Mouse (Mus musculus): ENCODE results near the gene 9130023H24Rik.

Gene 9130023H24Rik

DNA sequence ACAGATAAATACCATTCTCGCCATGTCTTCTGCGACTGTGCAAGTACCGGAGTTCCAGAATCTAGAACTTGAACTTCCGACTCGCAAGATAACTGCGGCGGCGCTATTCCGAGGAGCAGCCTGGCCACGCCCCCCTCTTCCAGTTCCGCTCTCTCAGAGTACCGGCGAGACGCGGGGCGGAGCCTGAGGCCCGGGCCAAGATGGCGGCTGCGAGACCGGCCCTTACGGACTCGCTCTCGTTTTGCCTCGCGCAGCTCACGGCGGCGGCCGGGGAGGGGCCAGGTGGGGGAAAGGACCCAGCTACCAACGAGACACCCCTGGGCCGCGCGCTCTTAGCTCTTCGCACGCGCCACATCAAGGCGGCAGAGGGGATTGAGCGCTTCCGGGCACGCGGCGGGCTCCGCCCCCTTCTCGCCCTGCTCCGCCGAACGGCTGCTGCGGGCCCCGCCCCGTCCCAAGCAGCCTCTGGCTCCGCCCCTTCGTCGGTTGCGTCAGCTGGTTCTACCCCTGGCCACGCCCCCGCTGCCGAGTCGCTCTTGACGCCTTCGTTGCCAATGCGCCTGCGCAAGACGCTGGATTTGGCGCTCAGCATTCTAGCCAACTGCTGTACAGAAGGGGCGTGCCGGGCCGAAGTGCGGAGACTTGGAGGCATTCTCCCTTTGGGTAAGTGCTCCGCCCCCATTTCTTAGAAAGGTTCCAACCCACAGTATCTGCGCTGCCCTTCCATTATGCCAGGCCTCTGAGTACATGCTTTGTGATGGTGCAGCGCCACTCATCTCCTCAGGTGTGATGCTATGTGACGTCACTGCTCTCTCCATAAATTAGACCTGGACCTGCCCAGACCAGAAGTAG lies at the start of gene 9130023H24Rik:
TSS of gene 9130023H24Rik (minus strand) at position 105 of the 852 bp plus-strand sequence.
- DNase-seq = peak; percentile 99

DNA sequence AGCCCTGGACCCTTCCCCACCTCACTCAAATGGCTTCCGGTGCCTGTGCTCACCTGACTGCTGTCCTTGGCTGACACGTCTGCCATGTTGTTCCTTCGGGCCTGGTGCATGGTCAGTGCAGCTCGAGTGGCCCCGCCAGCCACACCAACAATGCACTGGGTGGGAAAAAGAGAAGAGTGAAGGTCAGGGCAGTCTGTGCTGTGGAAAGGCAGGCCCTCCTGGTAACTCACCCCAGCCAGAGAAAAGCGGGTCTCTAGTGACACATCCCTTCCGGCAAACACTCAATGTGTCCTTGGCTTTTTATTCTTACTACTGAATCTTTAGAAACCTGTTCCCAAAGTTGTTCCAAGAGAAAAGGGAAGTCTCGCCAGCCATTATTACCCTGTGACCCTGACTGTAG lies 47.2 kb upstream of the 9130023H24Rik start:
- no peak for DNase-seq

DNA sequence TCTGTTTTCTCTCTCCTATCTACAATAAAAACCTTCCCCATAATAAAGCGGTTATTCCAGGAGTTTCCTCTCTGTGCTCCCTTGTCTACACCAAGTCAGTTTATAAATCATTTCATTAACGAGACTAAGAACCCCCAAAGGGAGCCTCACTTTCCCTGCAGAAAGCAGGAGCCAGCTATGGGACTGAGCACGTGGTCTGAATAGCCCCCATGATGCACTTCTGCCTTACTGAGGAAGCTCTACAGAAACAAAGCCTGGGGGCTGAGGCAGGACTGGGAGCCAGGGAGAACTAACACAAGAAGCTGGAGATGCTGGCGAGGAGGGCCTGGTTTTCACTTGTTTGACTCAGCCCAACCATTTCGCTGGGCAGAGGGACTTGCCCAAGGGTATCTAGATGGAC lies 46.2 kb upstream of the 9130023H24Rik start:
- no peak for DNase-seq

DNA sequence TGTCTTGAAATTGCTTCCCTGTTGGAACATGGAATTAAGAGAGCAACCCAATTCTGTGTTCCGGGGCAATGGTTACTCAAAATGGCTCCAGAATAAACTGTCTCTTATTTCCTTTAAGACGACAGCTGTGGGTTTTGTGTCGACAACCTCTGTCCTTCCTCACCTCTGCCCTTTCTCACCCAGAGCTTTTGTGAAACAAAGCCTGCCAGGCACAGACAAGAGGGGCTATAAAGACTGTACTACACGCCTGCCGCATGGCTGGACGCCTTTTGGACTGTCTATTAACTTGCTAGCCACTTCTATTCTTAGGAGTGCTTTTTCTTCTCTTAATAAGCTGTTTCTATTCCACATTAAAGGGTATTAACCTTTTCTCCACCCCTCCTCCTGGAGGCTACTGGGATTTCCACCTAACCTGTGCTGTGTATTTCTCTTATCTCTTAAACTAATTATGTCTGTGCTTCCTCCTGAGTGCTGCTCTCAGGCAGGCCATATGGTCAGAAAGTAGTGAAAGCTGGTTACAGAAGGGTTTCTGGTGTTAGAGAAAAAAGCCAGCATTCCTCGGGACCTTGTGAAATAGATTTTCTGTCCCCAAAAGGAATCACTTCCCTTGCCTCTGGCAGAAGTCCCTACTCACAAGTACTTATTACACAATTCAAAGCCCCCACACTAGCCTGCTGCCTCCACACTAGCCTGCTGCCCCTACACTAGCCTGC lies 44.9 kb upstream of the 9130023H24Rik start:
- peak; percentile 30 for DNase-seq

DNA sequence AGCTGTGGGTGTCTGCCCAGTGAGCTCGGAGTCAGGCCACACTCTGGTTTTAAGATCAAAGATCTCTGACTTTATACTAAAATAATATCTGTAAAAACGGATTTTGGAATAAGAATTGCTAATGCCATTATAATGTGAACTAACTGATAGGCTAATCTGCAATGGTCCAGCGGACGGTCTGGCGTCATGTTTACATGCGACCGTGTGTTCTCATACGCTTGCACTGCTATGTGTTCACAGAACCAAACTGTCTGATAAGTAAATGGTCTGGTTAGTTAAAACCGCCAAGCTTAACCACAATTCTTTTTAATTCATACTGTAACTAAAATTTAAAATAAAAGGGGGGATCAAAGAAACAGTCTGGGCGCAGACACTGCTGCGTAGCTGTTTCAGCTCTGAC lies 43.9 kb upstream of the 9130023H24Rik start:
- no peak for DNase-seq

DNA sequence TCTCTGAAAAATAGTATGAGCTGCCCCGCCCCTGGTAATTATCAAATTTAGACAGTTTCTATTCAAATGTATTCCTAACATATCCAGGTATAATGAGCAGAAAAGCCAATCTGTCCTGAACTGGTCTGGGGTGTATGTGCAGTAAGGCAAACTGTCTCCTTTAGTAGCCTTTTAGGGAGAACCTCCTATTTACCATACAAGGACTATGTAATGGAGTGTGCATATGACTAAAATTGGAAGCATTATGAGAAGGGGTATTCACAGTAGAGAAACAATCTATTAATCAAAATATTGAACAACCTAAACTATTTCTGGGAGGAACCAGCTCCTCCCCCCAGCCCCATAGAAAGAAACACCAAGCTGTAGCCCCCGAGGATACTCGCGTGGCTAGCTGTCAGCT lies 41.9 kb upstream of the 9130023H24Rik start:
- no peak for DNase-seq

DNA sequence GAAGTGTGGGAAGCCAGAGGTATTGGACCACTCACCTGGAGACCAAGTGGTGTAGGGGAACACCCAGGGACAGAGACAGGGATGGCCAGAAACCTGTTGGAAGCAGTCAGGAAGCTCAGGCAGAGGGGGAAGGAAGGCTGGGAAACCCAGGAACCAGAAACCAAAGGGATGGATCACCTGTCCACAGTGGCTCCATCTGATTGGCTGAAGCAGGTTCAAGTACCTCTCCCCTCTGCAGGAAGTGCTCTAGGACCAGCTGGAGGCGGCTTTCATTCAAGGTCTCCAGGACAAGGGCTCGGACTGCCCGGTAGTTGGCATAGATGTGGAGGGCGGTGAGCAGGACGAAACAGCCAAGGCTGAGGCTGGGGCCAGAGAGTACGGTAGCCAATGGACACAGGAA lies 38.2 kb upstream of the 9130023H24Rik start:
- no peak for DNase-seq

DNA sequence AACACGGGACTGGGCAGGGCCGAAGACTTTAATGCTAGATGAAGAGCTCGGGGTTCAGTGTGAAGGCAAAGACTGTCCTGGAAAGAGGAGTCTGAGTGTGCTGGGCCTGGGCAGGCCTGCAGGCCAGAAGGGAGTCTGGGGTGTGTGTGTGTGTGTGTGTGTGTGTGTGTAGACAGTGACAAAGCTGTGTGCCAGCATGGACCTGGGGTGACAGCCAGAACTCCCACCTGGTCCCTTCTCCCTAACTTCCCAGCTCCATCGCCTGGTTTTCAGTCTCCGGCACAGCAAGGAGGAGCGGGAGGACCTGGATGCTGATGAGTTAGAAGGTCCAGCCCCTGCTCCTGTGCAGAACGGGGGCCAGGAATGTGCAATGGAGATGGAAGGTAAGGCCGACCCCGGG lies 33.7 kb upstream of the 9130023H24Rik start:
- no peak for DNase-seq

DNA sequence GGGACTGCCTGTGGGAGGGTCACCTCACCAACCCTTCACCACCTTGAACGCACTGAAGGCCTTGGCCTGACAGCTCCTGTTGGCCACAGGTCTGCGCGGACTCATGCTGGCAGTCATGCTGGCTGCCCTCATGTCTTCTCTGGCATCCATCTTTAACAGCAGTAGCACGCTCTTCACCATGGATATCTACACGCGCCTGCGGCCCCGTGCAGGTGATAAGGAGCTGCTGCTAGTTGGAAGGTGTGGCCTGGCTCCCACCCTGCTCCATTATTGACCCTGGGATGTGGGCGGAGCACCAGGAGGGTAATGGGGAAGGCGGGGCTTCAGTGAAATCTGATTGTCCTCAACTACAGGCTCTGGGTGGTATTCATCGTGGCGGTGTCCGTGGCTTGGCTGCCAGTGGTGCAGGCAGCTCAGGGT lies 32.6 kb upstream of the 9130023H24Rik start:
- no peak for DNase-seq

DNA sequence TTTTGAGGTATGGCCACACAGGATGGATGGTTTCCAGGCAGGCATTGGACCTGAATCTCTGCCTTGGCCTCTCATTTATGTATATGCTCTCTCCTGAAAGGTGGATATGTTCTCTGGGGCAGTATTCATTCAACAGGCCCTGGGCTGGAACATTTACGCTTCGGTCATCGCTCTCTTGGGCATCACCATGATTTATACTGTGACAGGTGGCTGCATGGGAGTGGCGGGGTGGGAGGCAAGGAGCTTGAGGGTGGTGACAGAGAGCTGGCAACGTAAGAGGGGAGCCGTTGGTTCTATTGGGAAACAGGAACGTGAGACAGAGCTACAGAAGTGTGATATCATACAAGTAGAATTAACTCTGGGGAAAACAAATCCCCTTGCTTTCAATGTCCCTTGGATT lies 30.0 kb upstream of the 9130023H24Rik start:
- no peak for DNase-seq

DNA sequence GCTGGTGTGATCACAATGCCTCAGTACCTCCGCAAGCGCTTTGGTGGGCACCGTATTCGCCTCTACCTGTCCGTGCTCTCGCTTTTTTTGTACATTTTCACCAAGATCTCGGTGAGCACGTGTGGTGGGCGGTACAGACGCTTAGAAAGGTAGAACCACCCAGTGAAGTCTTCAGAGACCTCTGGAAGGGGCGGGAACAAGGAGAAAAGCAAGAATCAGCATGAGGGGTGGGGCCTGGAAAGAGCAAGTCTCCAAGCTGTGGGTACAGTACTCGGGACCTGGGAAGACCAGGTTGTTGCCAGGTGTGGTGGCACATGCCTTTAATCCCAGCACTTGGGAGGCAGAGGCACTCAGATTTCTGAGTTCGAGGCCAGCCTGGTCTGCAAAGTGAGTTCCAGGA lies 29.6 kb upstream of the 9130023H24Rik start:
- no peak for DNase-seq

DNA sequence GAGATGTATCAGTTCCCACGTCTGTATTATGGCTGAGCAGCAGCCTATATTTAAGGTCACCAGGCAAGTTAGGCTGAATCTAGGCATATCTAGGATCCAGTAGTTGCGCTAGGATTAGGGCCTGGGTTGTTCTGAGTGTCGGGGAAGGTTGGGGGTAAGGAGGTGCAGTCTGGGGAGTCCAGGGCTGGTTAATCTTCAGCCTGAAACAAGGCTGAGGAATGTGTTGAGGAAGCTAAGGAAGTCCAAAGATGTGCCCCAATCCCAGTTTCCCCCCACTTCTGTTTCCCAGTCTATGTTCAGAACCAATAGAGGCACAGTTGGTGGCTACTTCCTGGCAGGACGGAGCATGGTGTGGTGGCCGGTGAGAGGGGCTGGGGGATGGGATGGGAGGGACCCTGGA lies 28.2 kb upstream of the 9130023H24Rik start:
- DNase-seq = no peak

DNA sequence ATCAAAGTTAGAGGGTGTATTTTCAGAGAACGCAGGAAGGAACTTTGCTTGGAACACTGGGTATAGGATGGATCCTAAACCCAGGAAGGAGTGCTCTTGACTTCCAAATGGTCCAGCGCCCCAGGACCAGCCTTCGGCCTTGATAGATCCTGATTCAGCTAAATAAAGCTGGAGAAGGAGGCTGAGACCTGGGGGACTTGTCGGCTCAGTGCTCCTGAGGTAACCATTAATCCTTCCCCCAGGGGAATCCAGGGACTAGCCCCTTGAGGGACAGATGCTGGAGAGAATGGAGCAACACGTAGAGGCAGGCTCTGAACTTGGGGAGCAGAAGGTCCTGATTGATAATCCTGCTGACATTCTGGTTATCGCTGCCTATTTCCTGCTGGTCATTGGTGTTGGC lies 27.6 kb upstream of the 9130023H24Rik start, which contains the start of gene Slc5a2:
TSS of gene Slc5a2 (plus strand) at position 247 of the 400 bp plus-strand sequence.
- no peak for DNase-seq

DNA sequence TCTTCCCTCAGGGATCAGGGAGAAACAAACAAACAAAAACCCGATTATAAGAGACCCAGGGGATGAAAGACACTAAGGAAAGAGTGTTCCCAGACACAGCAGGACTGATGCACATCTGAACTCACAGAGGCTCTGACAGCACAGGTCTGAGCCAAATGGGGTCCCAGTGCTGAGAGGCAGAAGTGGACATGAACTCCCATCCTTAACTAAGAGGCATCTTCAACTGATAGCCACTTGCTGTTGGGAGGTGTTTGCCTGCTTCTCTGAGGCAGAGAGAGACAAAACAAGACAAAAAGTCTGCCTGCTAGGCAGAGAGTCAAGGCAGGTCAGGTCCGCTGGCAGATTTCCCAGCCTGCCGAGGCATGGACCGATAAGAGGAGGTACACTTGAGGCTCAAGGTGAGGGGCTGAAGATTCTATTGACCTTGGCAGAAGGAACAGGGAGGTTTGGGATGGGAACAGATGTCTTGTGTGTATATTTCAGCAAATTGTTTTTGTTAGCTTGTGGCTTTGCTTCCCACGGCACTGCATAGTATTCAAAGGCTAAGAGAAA lies 19.0 kb upstream of the 9130023H24Rik start:
- DNase-seq = peak; percentile 58

DNA sequence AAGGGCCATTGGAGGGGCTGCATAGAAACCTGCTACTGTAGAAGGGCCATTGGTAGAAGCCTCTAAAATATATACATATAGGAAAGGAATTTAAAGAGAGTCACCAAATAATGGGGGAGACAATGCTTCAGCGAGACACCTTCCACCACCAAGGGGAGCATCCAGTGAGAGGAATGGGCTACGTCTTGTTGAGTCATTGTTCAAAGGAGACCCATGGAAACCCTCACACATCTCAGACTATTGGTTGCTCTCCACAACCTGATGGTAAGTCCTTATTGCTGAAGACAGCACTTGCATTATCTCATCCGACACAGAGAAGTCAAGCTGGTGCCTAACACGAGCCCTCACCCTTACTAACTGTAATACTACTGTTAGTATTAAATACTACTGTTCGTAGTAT lies 17.9 kb upstream of the 9130023H24Rik start:
- no peak for DNase-seq

DNA sequence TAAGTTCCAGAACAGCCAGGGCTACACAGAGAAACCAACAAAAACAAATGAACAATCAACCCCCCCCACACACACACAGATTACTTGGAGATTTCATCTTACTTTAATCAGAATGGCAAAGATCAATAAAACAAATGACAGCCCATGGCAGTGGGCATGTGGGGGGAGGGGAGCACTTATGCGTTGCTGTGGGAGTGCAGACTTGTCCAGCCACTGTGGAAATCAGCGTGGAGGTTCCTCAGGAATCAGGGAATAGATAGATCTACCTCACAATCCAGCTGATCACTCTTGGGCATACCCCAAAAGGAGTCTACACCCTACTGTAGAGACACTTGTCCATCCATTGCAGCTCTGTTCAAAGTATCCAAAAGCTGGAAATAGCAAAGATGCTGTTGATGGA lies 17.1 kb upstream of the 9130023H24Rik start:
- DNase-seq = no peak

DNA sequence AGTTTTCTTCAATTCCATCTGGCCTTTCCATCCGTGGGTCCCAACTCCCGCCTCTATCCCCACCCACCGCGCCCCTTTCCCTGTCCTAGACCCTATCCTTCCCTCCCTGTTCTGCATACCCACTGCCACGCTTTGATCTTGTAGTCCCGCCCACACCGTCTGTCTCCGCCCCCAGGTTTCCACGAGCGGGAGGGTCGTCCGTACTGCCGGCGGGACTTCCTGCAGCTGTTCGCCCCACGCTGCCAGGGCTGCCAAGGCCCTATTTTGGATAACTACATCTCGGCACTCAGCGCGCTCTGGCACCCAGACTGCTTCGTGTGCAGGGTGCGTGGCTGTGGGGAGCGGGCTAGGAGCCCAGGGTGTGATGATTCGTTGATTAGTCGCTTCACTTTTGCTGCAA lies 14.8 kb upstream of the 9130023H24Rik start:
- DNase-seq = peak; percentile 28

DNA sequence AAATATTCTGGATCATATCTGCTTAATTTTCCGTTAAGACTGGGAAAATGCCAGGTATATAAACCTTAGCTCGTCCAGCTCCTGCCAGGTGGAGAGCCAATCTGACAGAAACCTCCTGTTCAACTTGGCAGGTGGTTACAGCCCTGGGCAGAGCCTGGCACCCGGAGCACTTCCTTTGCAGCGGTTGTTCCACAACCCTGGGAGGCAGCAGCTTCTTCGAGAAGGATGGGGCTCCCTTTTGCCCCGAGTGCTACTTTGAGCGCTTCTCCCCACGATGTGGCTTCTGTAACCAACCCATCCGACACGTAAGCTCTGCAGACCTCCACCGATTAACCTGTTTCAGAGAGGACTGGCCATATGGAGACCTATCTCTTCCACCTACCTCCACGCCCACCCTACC lies 14.1 kb upstream of the 9130023H24Rik start:
- DNase-seq = no peak

DNA sequence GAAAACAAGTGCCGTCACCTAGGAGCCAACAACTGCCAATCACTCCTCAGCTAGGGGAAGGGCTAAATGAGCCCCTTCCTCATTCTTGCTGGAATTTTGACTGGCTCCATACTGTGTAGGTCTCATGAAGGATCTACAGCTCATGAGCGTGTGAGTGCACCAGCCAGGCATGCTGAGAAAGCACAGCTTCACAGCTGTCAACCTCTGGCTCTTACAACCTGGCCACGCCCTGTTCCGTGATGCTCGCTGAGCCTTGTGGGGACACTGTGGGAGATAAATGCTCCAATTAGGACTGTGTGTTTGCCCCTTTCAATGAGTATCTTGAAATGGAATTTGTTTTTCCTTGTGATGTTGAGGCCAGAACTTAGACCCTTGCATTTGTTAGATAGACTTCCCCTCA lies 12.2 kb upstream of the 9130023H24Rik start:
- no peak for DNase-seq

DNA sequence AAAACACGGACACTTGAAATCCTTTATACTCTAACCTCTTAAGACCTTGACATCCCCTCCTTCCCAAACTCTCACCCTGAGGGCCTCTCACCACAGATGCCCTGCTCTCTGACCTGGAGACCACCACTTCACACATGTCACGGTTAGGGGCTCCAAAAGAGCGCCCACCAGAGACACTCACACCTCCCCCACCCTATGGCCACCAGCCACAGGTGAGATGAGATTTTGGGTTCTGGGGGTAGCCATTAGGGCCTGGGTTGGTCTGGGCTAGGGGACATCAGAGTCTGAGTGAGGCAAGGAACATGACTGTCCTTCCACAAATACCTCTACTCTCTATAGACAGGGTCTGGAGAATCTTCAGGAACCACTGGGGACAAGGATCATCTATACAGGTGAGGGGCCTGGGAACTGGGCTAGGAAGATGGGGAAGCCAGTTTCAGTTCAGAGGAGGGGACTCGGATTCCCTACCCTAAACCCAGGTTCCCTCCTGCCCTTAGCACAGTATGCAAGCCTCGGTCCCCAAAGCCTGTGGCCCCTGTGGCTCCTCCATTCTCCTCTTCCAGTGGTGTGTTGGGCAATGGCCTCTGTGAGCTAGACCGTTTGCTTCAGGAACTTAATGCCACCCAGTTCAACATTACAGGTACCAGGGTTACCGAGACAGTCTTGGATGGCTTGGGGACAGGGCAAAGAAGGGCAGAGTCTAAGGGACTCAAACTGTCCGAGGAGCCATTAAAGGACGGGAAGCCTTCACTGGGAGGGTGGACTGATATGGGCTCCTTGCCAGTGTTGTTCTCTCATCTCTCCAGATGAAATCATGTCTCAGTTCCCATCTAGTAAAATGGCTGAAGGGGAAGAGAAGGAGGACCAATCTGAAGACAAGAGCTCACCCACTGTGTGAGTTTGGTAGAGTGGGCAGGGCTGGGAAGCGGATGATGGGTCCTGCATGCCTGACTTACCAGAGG lies 10.5 kb upstream of the 9130023H24Rik start:
- DNase-seq = no peak

DNA sequence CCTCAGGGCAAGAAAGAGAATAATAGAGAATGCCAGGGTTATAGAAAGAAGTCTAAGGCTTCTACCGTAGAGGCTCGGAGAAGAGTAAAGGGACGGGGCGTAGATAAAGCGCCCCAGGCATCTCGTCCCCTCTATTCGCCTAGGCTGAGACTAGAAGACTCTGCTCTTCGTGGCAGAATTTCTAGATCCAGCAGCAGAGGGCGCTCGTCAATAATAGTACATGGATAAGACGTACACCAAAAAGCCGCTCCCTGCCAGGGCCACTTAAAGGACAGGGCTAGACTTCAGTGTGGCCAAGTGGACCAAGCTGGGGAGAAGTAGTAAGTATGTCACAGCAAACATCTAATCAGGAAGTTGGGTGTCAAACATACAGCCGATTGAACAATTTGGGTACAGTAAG lies 9.6 kb upstream of the 9130023H24Rik start:
- peak; percentile 97 for DNase-seq
